Mouse (Mus musculus) stomach, postnatal 0 days (tissue): ENCODE results near the gene Gm12248.

Experiments
- CTCF ChIP-seq: IDR thresholded peaks from 2 replicates; pipeline ENCODE4 v1.5.1; 2016; ENCODE audit warnings: antibody characterized with exemption, low read depth, mild to moderate bottlenecking, moderate library complexity
- EP300 ChIP-seq: optimal IDR thresholded peaks from 2 replicates; pipeline ENCODE3; 2016; ENCODE audit warnings: antibody characterized with exemption

- no peak for TF ChIP-seq CTCF
- no peak for TF ChIP-seq EP300
Measured at GRCm38 (mm10) chr11:58094766-58095165, 1.8 kb upstream of the Gm12248 start.
